Mouse (Mus musculus) heart, embryonic 12.5 days (tissue): ENCODE measurements around the gene Ccnd3. TPM values are rescaled to one million over a fixed set of nuclear protein-coding genes. Genes with fewer than 3 reads are reported as not detected.
A peak's percentile ranks its signal among the peaks of the same experiment; 100 is the strongest.

Experiments
- ATAC-seq: fragments of 200-750 bp; cut with Nextera tagmentation; 2 replicates; pipeline ENCODE4 v1.8.0; 2017; ENCODE audit warnings: moderate TSS enrichment, moderate library complexity; ENCODE audit not compliant: insufficient number of reproducible peaks, low FRiP score
- H3K27ac ChIP-seq: fragments of 300-500 bp; sonication (generic); 2 replicates; pipeline ENCODE4 v1.5.1; 2016; ENCODE audit warnings: mild to moderate bottlenecking, moderate library complexity; ENCODE audit not compliant: poor library complexity, severe bottlenecking
- H3K27me3 ChIP-seq: fragments of 300-500 bp; sonication (generic); replicated peaks from 2 replicates; pipeline ENCODE4 v1.6.1; 2016; ENCODE audit warnings: mild to moderate bottlenecking, moderate library complexity
- H3K36me3 ChIP-seq: fragments of 300-500 bp; sonication (generic); 2 replicates; pipeline ENCODE4 v1.6.1; 2016; ENCODE audit warnings: mild to moderate bottlenecking, moderate library complexity
- H3K4me1 ChIP-seq: fragments of 300-500 bp; sonication (generic); replicated peaks from 2 replicates; pipeline ENCODE4 v1.6.1; 2016; ENCODE audit warnings: mild to moderate bottlenecking
- H3K4me2 ChIP-seq: fragments of 300-500 bp; sonication (generic); 2 replicates; pipeline ENCODE4 v1.6.1; 2016; ENCODE audit warnings: mild to moderate bottlenecking, moderate library complexity
- H3K4me3 ChIP-seq: fragments of 300-500 bp; sonication (generic); 2 replicates; pipeline ENCODE4 v1.5.1; 2016; ENCODE audit warnings: mild to moderate bottlenecking
- H3K9ac ChIP-seq: fragments of 300-500 bp; sonication (generic); 2 replicates; pipeline ENCODE4 v1.6.1; 2016; ENCODE audit warnings: mild to moderate bottlenecking, moderate library complexity
- H3K9me3 ChIP-seq: fragments of 300-500 bp; sonication (generic); replicated peaks from 2 replicates; pipeline ENCODE4 v1.6.1; 2016; ENCODE audit warnings: mild to moderate bottlenecking, moderate library complexity
- WGBS: fragments of 180-500 bp; shearing (Covaris S2); methylation state at CpG from one replicate; pipeline ENCODE4 v1.1.7; 2016; 5-methylcytosine and 5-hydroxymethylcytosine counted together
- polyA plus RNA-seq: library from polyadenylated mRNA; unstranded; fragments of >200 nt; fragmentation: Nextera tagmentation; extraction: Ambion mirVana; gene quantifications from 2 replicates; pipeline ENCODE4 v1.2.1, GENCODE M21; 2016

Gene Ccnd3
- polyA plus RNA-seq = 533 and 538 TPM in 2 replicates

- peak; percentile 57 for ATAC-seq
- Histone ChIP-seq H3K4me1 (peaks cover 50% of the 10 kb centered on the region), H3K9me3 (no peaks in the 10 kb centered on the region), H3K36me3 (peaks cover 11% of the 10 kb centered on the region), H3K27ac (peak within 1 kb of the TSS; percentile 11), H3K9ac (peak within 1 kb of the TSS; percentile 71), H3K27me3 (no peaks in the 10 kb centered on the region), H3K4me3 (peak within 1 kb of the TSS; percentile 51), H3K4me2 (peak within 1 kb of the TSS; percentile 80)
- 1% methylated on average over 22 of the region's 22 CpGs for WGBS
These were observed at the start of gene Ccnd3 for GRCm38 (mm10) chr17:47504941-47505346. Ccnd3 (plus strand) TSS chr17:47505051.

DNA sequence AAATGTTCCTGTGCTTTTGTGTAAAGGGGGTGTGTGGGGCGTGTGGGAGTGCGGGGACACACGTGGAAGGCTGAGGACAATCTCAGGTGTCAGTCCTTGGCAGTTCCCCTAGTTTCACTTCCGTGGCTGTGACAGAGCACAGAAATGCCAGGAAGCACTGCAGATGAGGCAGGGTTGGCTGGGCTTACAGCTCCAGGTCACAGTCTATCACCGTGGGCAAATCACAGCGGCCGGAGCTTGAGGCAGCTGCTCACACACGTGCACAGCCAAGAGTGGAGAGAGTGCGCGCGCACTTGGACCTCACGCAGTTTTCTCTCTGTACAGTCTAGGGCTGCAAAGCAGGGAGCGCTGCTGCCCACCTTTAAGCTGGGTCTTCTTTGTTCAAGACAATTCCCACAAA is 46.5 kb upstream of the Ccnd3 start:
- no peak overlapping the region for H3K27ac ChIP-seq
- no peak overlapping the region for H3K9ac ChIP-seq
- WGBS = 76% methylated on average over 13 of the region's 13 CpGs
- no peak overlapping the region for H3K4me3 ChIP-seq
- ATAC-seq = no peak
- no peak overlapping the region for H3K4me2 ChIP-seq
- H3K9me3 ChIP-seq = no peaks in the 10 kb centered on the region
- no peaks in the 10 kb centered on the region for H3K36me3 ChIP-seq
- H3K27me3 ChIP-seq = no peaks in the 10 kb centered on the region
- H3K4me1 ChIP-seq = peaks cover 62% of the 10 kb centered on the region

DNA sequence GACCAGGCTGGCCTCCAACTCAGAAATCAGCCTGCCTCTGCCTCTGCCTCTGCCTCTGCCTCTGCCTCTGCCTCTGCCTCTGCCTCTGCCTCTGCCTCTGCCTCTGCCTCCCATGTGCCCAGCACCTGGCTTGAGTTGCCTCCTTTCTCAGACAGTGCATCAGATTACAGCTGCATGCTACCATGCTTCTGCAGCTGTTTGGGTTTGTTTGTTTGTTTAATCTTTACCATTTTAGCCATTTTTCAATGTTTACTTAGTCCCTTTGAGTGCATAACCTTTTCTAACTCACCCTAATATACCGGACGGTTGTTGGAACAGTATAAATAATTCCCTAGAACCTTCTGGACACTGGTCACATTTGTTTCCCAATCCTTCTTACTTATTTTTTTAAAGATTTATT is 45.9 kb upstream of the Ccnd3 start:
- no peak overlapping the region for H3K9ac ChIP-seq
- H3K4me1 ChIP-seq = peaks cover 59% of the 10 kb centered on the region
- ATAC-seq = no peak
- no peaks in the 10 kb centered on the region for H3K36me3 ChIP-seq
- 89% methylated on average over 2 of the region's 2 CpGs for WGBS
- H3K9me3 ChIP-seq = no peaks in the 10 kb centered on the region
- no peak overlapping the region for H3K4me3 ChIP-seq
- H3K4me2 ChIP-seq = no peak overlapping the region
- no peak overlapping the region for H3K27ac ChIP-seq
- H3K27me3 ChIP-seq = no peaks in the 10 kb centered on the region

DNA sequence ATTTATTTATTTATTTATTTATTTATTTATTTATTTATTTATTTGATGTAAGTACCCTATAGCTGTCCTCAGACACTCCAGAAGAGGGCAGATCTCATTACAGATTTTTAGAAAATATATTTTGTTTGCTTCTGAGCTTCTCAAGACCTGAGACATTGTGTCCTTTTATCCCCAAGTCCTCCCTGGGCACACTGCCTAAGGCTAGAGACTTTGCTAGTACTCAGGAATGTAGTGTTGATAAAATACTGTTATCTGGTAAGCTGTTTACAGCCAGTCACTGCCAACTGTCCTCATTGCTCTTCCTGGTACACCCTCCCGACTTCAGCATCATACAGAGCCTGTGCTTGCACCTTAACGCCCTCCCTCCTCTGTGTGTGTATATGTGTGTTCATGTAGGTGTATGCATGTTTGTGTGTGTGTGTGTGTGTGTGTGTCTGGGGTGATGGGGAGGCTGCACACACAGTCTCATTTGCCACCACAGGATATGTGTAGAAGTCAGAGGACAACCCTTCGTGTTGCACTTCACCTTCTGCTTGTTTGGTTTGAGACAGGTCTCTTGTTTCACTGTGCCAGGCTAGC is 45.4 kb upstream of the Ccnd3 start:
- Histone ChIP-seq H3K36me3 (no peaks in the 10 kb centered on the region), H3K27ac (no peak overlapping the region), H3K4me2 (no peak overlapping the region), H3K4me1 (peaks cover 56% of the 10 kb centered on the region), H3K4me3 (no peak overlapping the region), H3K27me3 (0 out of 2 replicates have a peak, but pooled peaks cover 3% of the 10 kb centered on the region), H3K9me3 (no peaks in the 10 kb centered on the region), H3K9ac (no peak overlapping the region)
- no peak for ATAC-seq
- 41% methylated on average over 3 of the region's 3 CpGs for WGBS

GRCm38 (mm10) chr17:47461688-47462087 is 43.2 kb upstream of the Ccnd3 start:
- H3K27ac ChIP-seq = no peak overlapping the region
- 27% methylated on average over 3 of the region's 3 CpGs for WGBS
- H3K36me3 ChIP-seq = no peaks in the 10 kb centered on the region
- no peak overlapping the region for H3K4me3 ChIP-seq
- H3K4me1 ChIP-seq = peaks cover 42% of the 10 kb centered on the region
- peaks cover 26% of the 10 kb centered on the region for H3K27me3 ChIP-seq
- no peak overlapping the region for H3K9ac ChIP-seq
- no peak for ATAC-seq
- no peaks in the 10 kb centered on the region for H3K9me3 ChIP-seq
- no peak overlapping the region for H3K4me2 ChIP-seq

GRCm38 (mm10) chr17:47462209-47462608 is 42.6 kb upstream of the Ccnd3 start:
- Histone ChIP-seq H3K27me3 (peaks cover 31% of the 10 kb centered on the region), H3K9ac (no peak overlapping the region), H3K4me3 (no peak overlapping the region), H3K9me3 (no peaks in the 10 kb centered on the region), H3K27ac (peak overlapping the region; percentile 51; the same call in 1 of the 2 replicates), H3K4me1 (peaks cover 38% of the 10 kb centered on the region), H3K36me3 (no peaks in the 10 kb centered on the region), H3K4me2 (no peak overlapping the region)
- no peak for ATAC-seq
- WGBS = 46% methylated on average over 7 of the region's 7 CpGs

DNA sequence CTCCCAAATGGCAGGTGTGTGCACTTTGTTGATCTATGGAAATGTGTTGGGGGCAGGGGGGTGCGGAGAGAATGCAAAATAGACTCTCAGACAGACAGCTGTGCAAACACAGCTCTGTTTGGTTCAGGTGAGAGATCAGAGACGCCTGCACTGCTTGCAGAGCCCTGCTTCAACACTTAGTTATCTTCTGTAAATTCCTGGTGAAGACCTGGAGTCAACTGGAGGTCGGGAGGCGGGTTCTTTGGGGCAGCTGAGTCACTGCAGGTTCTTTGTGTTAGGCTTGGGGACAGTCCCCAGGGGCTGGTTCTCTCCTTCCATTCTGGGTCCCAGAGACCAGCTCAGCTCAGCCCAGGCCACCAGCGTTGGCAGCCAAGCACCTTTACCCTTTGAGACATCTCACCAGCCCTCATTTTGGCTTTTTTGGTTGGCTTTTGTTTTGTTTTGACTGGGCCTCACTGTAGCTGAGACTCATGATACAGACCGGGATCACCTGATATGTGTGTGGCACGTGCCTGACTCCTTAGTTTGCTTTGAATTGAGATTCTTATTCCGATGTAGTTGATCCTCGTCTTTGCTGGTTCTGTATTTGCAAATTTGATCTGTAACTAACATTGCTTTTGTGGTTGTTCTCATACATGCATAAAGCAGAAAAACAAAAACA is 42.0 kb upstream of the Ccnd3 start:
- Histone ChIP-seq H3K36me3 (no peaks in the 10 kb centered on the region), H3K9ac (no peak overlapping the region), H3K4me2 (no peak overlapping the region), H3K27me3 (peaks cover 38% of the 10 kb centered on the region), H3K9me3 (no peaks in the 10 kb centered on the region), H3K27ac (peak overlapping the region; percentile 51; the same call in 1 of the 2 replicates), H3K4me3 (no peak overlapping the region), H3K4me1 (peaks cover 39% of the 10 kb centered on the region)
- 34% methylated on average over 9 of the region's 9 CpGs for WGBS
- no peak for ATAC-seq

DNA sequence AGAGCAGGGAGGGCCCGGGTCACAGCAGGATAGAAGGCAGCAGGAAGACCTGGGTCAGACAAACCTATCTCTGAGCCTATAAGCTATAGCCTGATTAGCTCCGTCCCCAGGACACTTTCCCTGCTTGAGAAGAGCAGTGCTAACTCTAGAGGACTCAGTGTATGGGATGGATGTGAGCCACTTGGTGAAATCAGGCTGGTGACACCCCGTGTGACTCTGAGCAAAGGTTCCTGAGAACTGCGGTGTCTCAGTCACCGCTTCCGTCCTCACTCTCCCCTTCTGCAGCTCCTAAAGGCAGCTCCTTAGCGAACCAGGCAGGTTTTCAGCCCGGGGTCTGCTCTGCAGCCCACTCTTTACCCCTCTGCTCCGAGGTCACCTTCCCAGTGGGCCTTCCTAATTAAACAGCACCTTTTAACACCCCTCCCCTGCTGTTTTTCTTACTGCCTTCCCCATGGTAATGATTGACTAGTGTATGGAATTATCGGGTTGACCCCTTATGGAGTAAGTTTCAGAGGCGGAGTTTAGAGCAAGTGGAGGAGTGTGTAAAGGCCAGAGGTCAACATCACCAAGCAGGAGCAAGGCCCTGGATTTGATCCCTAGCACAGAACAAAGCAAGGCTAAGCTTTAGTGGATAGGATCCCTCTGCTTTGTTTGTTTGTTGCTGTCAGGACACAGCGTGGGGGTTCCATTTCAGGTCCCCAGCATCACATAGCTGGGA is 40.4 kb upstream of the Ccnd3 start:
- Histone ChIP-seq H3K9ac (no peak overlapping the region), H3K27ac (no peak overlapping the region), H3K4me3 (no peak overlapping the region), H3K9me3 (no peaks in the 10 kb centered on the region), H3K36me3 (no peaks in the 10 kb centered on the region), H3K4me2 (no peak overlapping the region), H3K4me1 (peaks cover 45% of the 10 kb centered on the region), H3K27me3 (peaks cover 47% of the 10 kb centered on the region)
- ATAC-seq = no peak
- WGBS = 44% methylated on average over 12 of the region's 12 CpGs

GRCm38 (mm10) chr17:47465016-47465415 is 39.8 kb upstream of the Ccnd3 start:
- 68% methylated on average over 11 of the region's 11 CpGs for WGBS

DNA sequence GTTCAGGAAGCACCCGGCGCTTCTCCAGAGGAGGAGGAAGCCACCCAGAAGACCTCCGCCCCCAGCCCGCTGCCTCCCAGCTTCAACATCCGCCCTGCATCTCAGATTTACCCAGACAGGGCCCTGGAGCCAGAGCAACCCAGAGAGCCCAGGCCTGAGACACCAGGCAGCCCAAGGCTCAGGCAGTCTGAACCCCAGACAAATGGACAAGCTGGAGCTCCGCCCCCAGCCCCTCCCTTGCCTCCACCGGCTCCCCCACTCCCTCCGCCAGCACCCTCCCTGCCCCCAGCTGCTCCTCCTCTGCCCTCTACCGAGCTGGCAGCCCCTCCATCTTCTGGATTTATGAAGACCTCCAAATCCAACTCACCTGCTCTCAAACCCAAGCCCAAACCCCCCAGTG is 38.6 kb upstream of the Ccnd3 start:
- Histone ChIP-seq H3K4me2 (no peak overlapping the region), H3K27ac (no peak overlapping the region), H3K27me3 (peaks cover 55% of the 10 kb centered on the region), H3K36me3 (no peaks in the 10 kb centered on the region), H3K9me3 (no peaks in the 10 kb centered on the region), H3K9ac (no peak overlapping the region), H3K4me1 (peaks cover 49% of the 10 kb centered on the region), H3K4me3 (no peak overlapping the region)
- no peak for ATAC-seq
- 36% methylated on average over 9 of the region's 9 CpGs for WGBS

More at GRCm38 (mm10) chr17:47465016-47465415, 39.8 kb upstream of the Ccnd3 start:
- Histone ChIP-seq H3K27ac (no peak overlapping the region), H3K4me2 (no peak overlapping the region), H3K4me1 (peaks cover 41% of the 10 kb centered on the region), H3K27me3 (peaks cover 53% of the 10 kb centered on the region), H3K9ac (no peak overlapping the region), H3K4me3 (no peak overlapping the region), H3K36me3 (no peaks in the 10 kb centered on the region), H3K9me3 (no peaks in the 10 kb centered on the region)
- ATAC-seq = no peak

DNA sequence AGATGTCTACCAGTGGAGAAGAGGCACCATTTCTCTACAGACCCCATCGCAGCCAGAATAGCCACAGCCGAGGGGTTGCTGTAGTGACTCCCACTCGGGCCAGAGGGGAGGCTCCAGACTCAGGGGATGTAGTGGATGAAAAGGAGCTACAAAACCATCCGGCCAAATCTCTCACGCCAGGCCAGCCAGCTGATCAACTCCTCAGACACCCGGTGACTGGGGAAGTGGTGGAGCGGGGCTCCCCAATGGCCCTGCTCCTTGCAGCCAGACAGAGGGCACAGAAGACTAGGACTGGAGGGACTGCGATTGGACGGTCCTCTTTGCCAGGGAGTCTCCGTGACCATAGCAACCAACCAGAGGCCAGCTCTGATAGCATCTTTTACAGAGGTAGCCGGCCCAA is 37.2 kb upstream of the Ccnd3 start:
- peaks cover 46% of the 10 kb centered on the region for H3K4me1 ChIP-seq
- H3K4me2 ChIP-seq = peak overlapping the region; percentile 65
- H3K9me3 ChIP-seq = no peaks in the 10 kb centered on the region
- H3K27me3 ChIP-seq = peaks cover 55% of the 10 kb centered on the region
- no peak for ATAC-seq
- H3K4me3 ChIP-seq = peak overlapping the region; percentile 42; the same call in 1 of the 2 replicates
- H3K36me3 ChIP-seq = no peaks in the 10 kb centered on the region
- 69% methylated on average over 11 of the region's 11 CpGs for WGBS
- H3K27ac ChIP-seq = no peak overlapping the region
- H3K9ac ChIP-seq = peak overlapping the region; percentile 44; the same call in 1 of the 2 replicates
